Mouse (Mus musculus) lung, postnatal 0 days (tissue): Measurements from ENCODE around the gene Jak2.

ENCODE experiments used
- CTCF ChIP-seq: IDR thresholded peaks from 2 replicates; pipeline ENCODE4 v1.5.1; 2016; ENCODE audit warnings: antibody characterized with exemption, mild to moderate bottlenecking
- EP300 ChIP-seq: IDR thresholded peaks from 2 replicates; pipeline ENCODE4 v1.6.1; 2016; ENCODE audit warnings: antibody characterized with exemption, mild to moderate bottlenecking, control low read depth

DNA sequence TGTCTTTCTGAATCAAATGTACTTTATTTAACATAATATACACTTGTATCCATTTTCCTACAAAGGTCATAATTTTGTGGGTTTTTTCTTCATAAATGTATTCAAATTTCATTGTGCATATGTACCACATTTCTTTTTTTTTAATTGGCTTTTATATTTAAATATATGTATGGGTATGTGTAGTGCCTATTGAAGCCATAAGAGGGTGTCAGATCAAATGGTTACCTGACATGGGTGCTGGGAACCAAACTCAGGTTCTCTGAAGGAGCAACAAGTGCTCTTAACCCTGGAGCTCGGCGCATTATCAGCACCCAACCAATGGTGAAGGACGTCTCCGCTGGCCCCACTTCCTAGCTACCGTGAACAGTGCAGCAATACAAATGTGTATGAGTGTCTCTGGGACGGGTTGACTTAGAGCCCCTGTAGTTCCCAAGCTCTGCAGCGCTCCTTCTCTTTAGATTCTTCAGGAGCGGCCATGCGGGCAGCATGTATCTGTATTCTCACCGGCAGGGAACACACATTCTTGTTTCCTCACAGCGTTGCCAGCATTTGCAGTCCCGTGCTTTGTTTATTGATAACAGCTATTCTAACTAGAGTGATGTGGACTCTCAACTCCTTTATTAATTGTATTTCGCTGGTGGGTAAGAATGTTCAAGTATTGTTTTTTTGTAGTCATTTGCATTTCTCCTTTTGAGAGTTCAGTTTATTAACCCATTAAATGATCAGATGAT lies 75.4 kb downstream of the Jak2 start:
- TF ChIP-seq CTCF (no peak), EP300 (no peak)
